ENCODE assay signal across 20 mouse cellular contexts in the genomic region with DNA sequence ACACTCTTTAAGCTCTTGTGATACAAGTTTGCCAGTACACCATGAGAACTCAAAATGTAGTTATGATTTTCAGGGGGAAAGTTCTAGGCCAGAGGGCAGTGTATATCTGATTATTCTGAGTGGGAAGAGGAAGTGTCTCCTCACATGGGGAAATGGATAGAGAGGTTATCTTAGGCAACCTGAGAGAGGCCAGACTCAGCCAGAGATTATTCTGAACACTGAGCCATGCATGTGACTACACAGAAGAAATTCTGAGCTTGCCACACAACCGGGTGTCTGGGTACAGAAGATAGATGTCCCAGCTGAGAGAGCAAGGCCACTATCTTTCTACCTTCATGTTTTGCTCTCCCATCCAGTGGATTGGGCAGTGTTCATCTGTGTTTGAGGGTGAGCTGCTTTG.
DNase-seq lines count a peak whose midpoint lies in the region; ATAC-seq and TF ChIP-seq lines count a peak whose summit lies in the region.
"Had no signal": no experiment of that assay in that cellular context is flagged by ENCODE, and none has a peak within 500 bp of the region (broad histone marks: within the 10 kb centered on the region; RNA-seq: fewer than 3 reads in every experiment).

No protein-coding gene starts in this region.

- peaks cover 11% of the 10 kb centered on the region for H3K4me1 ChIP-seq in liver, embryonic 13.5 days (replicated peaks)
- H3K4me1 ChIP-seq in liver, postnatal 0 days (ENCODE audit: insufficient read depth): peaks cover 9% of the 10 kb centered on the region
- peaks cover 41% of the 10 kb centered on the region for H3K4me1 ChIP-seq in forebrain, embryonic 13.5 days

- no peak for TF ChIP-seq CTCF in liver, postnatal 0 days (IDR thresholded peaks at IDR 0.05; ENCODE audit: low read depth)

- H3K36me3 ChIP-seq in liver, embryonic 13.5 days: no peaks in the 10 kb centered on the region
- no peaks in the 10 kb centered on the region for H3K36me3 ChIP-seq in liver, postnatal 0 days (replicated peaks; ENCODE audit: insufficient read depth, low read length)
- no peaks in the 10 kb centered on the region for H3K36me3 ChIP-seq in forebrain, embryonic 13.5 days (ENCODE audit: poor library complexity, severe bottlenecking)
- H3K36me3 ChIP-seq: embryonic facial prominence, embryonic 13.5 days; forebrain, embryonic 12.5 days; hindbrain, embryonic 10.5 days had no signal

- DNase-seq in 416B (ENCODE audit: low read depth): peak; percentile 48
- DNase-seq in liver, embryonic 13.5 days: no peak
- no peak for DNase-seq in liver, postnatal 0 days
- no peak for DNase-seq in ovary, postnatal 36 days (ENCODE audit: low spot score)
- no peak for DNase-seq in embryo, embryonic 10 days (ENCODE audit: low spot score)
- no peak for DNase-seq in thymus, postnatal 25 days
- DNase-seq: adrenal gland, adult 2 months; adrenal gland, postnatal 25 days; cerebellum, adult 8-10 months; cerebellum, postnatal 14 days; forebrain, postnatal 0 days; gastrocnemius, postnatal 25 days; heart, adult 11 months; heart, postnatal 10 days had no signal

- no peak overlapping the region for H3K4me3 ChIP-seq in liver, embryonic 13.5 days (replicated peaks)
- H3K4me3 ChIP-seq in liver, postnatal 0 days (ENCODE audit: low read depth, low read length): no peak overlapping the region
- no peak overlapping the region for H3K4me3 ChIP-seq in forebrain, embryonic 13.5 days
- H3K4me3 ChIP-seq: embryonic facial prominence, embryonic 13.5 days; forebrain, embryonic 12.5 days; hindbrain, embryonic 10.5 days had no signal

- 8% methylated on average over 1 of the region's 1 CpGs for WGBS in liver, embryonic 13.5 days (ENCODE audit: insufficient replicate concordance)
- WGBS in liver, postnatal 0 days (ENCODE audit: insufficient replicate concordance): 31% methylated on average over 1 of the region's 1 CpGs
- 88% methylated on average over 1 of the region's 1 CpGs for WGBS in forebrain, embryonic 13.5 days

- H3K27ac ChIP-seq in liver, embryonic 13.5 days: no peak overlapping the region
- no peak overlapping the region for H3K27ac ChIP-seq in liver, postnatal 0 days (ENCODE audit: low read depth)
- H3K27ac ChIP-seq in forebrain, embryonic 13.5 days: no peak overlapping the region
- H3K27ac ChIP-seq: embryonic facial prominence, embryonic 13.5 days; forebrain, embryonic 12.5 days; hindbrain, embryonic 10.5 days; hindbrain, embryonic 14.5 days had no signal

- H3K9me3 ChIP-seq in liver, embryonic 13.5 days (replicated peaks): no peaks in the 10 kb centered on the region
- no peaks in the 10 kb centered on the region for H3K9me3 ChIP-seq in liver, postnatal 0 days (ENCODE audit: low read length)
- H3K9me3 ChIP-seq in forebrain, embryonic 13.5 days (replicated peaks): no peaks in the 10 kb centered on the region
- H3K9me3 ChIP-seq: embryonic facial prominence, embryonic 13.5 days; forebrain, embryonic 12.5 days; hindbrain, embryonic 10.5 days had no signal

- H3K4me2 ChIP-seq in liver, embryonic 13.5 days: no peak overlapping the region
- H3K4me2 ChIP-seq in liver, postnatal 0 days (ENCODE audit: low read depth, low read length): no peak overlapping the region
- H3K4me2 ChIP-seq in forebrain, embryonic 13.5 days: no peak overlapping the region
- H3K4me2 ChIP-seq: embryonic facial prominence, embryonic 13.5 days; forebrain, embryonic 12.5 days; hindbrain, embryonic 14.5 days had no signal

- no peaks in the 10 kb centered on the region for H3K27me3 ChIP-seq in liver, embryonic 13.5 days
- H3K27me3 ChIP-seq in liver, postnatal 0 days (ENCODE audit: insufficient read depth, low read length): no peaks in the 10 kb centered on the region
- peaks cover 27% of the 10 kb centered on the region for H3K27me3 ChIP-seq in forebrain, embryonic 13.5 days
- H3K27me3 ChIP-seq: embryonic facial prominence, embryonic 13.5 days had no signal

- ATAC-seq in granulocyte monocyte progenitor cell, adult 5-6 weeks (replicated peaks; ENCODE audit: poor library complexity, severe bottlenecking): peak; percentile 84
- peak; percentile 34; the same call in 1 of the 2 replicates for ATAC-seq in liver, embryonic 13.5 days (ENCODE audit: low read depth)
- peak; percentile 33; the same call in 1 of the 2 replicates for ATAC-seq in liver, postnatal 0 days
- no peak for ATAC-seq in forebrain, embryonic 13.5 days
- ATAC-seq: forebrain, postnatal 0 days had no signal

- no peak overlapping the region for H3K9ac ChIP-seq in liver, embryonic 13.5 days
- no peak overlapping the region for H3K9ac ChIP-seq in liver, postnatal 0 days (replicated peaks)
- H3K9ac ChIP-seq in forebrain, embryonic 13.5 days: no peak overlapping the region
- H3K9ac ChIP-seq: embryonic facial prominence, embryonic 13.5 days; forebrain, embryonic 12.5 days; forebrain, postnatal 0 days; hindbrain, embryonic 14.5 days had no signal

- TF ChIP-seq EP300 in liver, postnatal 0 days (IDR thresholded peaks at IDR 0.05; ENCODE audit: low read depth): no peak
